Mouse (Mus musculus) erythroid progenitor cell, adult 5-6 weeks (primary cell): ENCODE results near the gene Pim1. TPM values are rescaled to one million over a fixed set of nuclear protein-coding genes. Genes with fewer than 3 reads are reported as not detected.
"Not testable (repeated sequence)": the region's sequence is repeated elsewhere in the genome, so short reads cannot be mapped to it uniquely, and the experiment has no call there.

Experiments
- ATAC-seq: replicated peaks from 2 replicates; pipeline ENCODE4 v1.8.0; 2016; ENCODE audit warnings: moderate number of reproducible peaks, mild to moderate bottlenecking, moderate TSS enrichment, inconsistent platforms; ENCODE audit not compliant: poor library complexity, low FRiP score, severe bottlenecking
- total RNA-seq, 2 experiments: library from RNA; stranded (forward) in 1 of 2; stranded (reverse) in 1 of 2; fragments of 150-400 nt in 1 of 2; fragments of 186-747, 209-891 nt in 1 of 2; gene quantifications; 2 replicates each; pipeline versions ENCODE4 v1.2.3 to v1.2.4; 2015 to 2017; ENCODE audit warnings: low replicate concordance in 2 of 2

Pim1 gene
- total RNA-seq, 2 experiments from 2014 or later = 88.0 to 143 TPM

DNA sequence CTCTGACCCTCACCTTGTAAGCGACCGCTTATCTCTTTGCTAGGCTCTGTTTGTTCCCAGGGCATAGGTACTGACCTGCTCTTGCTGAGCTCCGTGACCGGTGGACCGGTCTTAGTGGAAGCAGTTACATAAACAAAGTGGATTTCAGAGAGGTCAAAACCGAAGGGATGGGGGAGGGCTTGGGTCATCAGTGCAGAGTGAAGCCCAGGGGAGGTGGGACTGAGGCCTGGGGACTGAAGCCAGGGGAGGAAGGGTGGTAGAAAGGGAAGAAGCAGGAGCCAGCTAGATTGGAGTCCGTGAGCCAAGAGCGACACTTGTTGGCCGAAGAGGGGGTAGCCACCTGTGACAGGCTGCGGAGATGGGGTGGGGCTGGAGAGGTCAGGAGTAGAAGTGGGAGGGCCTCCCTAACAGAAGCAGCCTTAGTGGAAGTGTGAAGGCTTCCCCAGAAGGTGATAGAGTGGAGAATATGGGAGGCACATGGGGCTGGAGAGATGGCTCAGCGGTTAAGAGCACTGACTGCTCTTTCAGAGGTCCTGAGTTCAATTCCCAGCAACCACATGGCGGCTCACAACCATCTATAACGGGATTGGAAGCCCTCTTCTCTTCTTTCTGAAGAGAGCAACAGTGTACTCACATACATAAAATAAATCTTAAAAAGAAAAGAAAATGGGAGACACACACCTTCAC, 22.6 kb downstream of the Pim1 start:
- ATAC-seq = peak; percentile 89

DNA sequence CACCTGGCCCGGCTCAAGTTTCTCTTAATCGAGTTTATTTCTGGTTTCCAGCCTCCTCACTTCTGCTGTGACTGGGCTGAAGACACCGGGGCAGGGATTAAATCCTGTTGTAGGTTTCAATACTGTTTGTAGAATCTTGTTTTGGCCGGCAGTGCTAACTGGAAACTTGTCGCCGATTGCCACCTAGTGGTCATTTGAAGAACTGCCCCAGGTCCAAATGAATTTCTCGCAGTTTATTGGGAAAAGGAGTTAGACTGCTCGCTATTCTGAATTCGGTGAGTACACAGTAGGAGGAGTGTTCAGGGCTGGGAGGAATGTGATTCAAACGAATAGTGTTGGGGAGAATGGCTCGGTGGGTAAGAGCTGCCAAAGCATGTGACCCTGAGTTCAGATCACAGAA, 23.9 kb downstream of the Pim1 start:
- ATAC-seq = peak; percentile 64

DNA sequence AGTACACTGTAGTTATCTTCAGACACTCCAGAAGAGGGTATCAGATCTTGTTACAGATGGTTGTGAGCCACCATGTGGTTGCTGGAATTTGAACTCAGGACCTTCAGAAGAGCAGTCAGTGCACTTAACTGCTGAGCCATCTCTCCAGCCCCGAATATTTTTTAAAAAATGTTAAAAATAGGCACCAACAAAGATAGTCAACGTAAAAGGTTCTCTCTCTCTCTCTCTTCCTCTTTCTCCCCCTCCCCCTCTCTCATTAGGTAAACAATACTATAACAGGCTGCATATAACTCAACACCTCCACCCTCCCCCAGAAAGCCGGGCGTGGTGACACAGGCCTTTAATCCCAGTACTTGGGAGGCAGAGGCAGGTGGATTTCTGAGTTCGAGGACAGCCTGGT, 28.1 kb downstream of the Pim1 start:
- ATAC-seq = not testable (repeated sequence)

DNA sequence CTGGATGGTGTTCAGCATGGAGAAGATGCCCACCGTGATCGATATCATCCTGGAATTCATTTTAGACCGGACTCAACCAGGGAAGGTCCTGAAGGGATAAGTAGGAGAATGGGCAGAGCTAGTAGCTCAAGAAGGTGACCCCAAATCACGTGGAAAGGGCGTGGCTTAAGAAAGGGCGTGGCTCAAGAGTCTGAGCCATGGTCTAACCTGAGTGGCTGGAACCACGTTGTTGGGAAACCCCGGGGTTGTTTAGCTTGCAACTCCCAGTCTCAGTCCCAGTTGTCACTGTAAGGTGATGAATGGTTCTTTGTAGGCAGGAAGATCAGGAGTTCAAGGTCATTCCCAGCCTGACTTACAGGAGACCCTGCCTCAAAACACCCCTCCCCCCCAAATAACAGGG, 29.2 kb downstream of the Pim1 start:
- ATAC-seq = no peak

DNA sequence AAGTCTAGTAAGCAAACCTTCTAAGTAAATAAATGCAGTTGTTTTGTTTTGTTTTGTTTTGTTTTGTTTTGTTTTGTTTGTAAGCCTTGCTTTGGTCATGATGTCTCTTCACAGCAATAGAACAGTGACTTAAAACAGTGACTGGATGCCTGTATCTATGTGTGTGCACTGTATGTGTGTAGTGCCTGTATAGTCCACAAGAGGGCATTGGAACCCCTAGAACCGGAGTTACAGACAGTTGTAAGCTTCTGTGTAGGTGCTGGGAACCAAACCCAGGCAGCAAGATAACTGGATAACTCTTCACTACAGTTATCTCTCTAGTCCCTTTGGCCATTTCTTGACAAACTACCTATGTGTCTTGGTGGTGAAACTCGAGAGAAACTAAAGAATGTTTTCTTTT, 35.1 kb downstream of the Pim1 start:
- no peak for ATAC-seq

DNA sequence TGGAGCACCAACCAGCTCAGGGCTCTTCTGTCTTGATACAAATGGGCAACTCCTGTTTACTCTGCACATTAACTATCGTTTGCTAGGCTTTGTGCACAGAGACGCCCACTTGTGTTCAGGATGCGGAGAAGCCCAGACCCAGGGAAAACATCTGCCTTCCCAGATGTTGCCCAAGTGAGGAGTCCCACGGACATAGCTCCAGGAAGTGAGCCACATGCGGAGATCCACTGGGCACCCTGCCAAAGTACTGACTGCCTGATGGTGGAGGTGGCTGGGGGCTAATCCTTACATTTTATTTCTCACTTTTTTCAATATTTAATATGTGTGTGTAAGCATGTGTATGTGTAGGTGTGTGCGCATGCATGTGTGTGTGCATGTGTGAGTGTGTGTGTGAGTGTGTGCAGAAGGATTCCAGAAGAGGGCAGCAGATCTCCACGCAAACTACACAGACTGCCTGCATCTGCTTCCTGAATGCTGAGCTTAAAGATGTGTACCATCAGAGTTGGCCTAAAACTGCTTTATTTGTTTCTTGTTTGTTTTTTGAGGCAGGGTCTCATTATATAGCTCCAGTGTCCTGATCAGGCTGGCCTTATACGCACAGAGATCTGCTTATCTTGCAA, 38.1 kb downstream of the Pim1 start:
- no peak for ATAC-seq

DNA sequence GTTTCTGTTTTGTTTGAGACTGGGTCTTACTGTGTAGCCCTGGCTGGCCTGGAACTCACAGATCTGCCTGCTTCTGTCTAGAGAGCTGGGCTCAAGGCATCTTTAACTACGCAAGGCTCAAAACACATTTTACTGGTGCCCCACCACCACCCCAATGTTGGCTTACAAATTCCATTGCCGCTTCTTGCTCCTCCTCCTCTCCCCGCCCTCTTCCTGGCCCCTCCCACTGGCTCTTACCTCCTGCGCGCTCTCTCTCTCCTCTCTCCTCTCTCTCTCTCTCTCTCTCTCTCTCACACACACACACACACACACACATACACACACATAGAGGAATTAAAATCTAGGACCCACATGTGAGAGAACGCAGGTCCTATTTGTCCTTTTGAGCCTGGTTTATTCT, 40.0 kb downstream of the Pim1 start:
- no peak for ATAC-seq

DNA sequence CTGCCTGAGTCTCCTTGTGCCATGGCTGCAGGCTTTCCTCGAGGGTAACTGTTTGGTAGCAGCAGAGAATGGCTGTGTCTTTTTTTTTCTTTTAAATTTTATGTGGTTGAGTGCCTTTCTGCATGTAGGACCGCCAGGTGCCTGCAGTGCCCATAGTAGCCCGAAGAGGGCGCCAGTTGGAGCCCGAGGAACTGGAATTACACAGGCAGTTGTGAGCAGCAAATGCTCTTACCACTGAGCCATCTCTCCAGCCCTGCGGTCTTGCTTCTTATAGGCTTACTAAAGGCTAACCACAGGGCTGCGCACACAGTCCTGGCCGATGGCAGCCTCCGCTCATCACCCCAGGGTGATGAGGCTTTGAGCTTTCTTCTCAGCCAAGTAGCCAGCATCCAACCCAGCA, 40.7 kb downstream of the Pim1 start:
- peak; percentile 36; the same call in 1 of the 2 replicates for ATAC-seq

DNA sequence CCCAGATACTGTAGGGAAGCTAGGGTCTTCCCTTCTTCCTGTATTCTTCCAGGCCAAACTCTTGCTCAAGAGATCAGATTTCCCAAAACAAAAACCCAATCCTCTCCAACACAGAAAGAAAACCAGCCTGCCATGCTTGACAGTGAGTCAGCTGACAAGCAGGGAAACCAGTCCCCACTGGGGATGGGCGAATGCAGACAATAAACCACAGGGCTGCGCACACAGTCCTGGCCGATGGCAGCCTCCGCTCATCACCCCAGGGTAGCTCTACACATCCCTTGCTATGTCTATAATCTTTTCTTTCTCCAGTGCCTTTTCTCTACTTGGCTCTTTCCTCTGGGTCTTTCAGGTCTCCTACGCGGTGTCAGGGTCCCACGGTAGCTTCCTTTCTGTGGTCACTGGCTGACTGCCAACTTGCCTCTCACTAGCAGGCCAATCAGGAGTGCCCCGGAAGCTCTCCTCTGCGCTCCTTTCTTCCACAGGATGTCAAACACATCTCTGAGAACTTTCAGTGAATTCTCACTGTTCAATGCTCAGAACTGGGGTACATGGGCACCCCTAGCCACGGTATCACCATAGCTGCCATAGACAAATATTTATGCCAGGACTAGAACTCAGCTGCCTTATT, 41.3 kb downstream of the Pim1 start:
- no peak for ATAC-seq

DNA sequence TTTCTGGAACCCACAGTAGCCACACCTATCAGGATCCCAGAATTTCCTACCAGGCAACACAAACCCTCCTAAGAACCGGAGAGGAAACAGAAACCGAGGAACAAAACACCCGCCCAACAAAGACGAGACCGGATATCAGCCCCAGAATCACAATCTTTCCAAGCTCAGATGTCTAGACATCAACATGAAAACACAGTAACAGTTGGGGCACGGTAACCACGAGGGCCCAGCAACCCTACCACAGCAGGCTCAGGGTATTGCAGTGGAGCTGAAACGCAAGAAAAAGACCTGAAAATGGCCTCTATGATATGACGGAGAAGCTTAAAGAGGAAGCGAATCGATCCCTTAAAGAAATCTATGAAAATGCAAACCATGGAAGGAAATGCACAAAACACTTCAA, 43.3 kb downstream of the Pim1 start:
- ATAC-seq = no peak

DNA sequence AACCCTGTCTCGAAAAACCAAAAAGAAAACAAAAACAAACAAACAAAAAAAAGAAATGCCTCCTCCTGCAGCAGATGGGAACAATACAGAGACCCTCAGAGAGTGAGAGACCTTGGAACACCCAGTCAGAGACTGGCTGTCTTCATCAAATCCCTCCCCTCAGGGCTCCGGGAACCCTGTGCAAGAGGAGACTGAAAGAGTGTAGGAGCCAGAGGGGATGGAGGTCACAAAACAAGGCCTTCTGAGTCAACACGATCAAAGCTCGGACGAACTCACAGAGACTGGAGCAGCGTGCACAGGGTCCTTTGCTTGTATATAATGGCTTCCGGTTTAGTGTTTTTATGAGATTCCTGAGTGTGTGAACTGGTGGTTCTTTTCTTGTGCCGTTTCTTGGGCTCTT, 49.9 kb downstream of the Pim1 start:
- ATAC-seq = no peak

DNA sequence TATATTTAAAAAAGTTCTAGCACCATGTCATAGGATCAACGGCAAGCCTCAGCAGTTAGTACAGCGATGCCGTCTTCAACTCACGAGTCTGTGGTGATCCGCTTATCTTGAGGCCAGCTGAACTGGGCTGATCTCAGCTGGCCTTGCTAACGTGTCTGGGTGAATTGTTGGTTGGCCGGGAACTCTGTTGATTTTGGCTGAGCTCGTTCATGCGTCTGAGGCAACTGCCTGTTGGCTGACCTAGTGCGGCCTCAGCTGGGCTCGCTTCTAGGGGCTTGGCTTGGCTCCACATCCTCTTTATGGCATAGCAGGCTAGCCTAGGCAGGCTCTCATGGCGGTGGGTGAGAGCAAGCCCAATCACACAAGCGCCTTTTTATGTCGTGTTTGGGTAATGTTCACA, 50.9 kb downstream of the Pim1 start:
- ATAC-seq = no peak

DNA sequence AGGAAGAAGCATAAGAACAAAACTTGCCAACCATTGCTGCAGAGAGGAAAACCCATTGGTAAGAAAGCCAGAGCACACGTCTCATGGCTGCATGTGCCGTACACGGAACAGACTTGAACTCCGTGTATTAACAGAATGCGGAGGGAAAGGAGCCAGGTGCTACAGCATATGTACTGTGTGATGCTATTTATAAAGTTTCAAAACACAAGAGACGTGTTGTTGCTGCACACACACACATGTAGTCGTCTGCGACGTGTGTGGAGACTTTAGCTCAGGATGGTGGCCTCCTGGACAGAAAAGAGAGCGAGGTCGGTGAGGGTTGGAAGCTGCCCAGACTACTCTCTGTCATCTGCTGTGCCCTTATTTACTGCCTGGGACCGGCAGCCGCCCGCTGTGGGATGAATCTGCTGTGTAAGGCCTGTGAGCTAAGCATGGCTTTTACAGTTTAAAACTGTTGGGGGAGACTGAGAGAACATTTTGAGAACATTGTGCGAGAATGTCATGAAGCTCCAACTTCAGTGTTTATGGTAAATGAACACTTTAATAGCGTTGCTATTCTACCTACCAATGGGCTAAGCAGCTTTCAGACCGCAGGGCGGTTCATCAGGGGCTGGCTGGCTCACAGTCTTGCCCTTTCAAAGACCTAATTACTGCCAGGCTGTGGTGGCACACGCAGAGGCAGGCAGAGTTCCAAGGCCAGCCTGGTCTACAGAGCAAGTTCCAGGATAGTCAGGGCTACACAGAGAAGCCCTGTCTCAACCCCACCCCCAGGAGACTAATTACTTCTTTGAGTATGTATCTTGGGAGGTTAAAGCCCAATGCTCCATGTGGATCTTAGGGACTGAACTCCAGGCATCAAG, 52.5 kb downstream of the Pim1 start:
- ATAC-seq = no peak

DNA sequence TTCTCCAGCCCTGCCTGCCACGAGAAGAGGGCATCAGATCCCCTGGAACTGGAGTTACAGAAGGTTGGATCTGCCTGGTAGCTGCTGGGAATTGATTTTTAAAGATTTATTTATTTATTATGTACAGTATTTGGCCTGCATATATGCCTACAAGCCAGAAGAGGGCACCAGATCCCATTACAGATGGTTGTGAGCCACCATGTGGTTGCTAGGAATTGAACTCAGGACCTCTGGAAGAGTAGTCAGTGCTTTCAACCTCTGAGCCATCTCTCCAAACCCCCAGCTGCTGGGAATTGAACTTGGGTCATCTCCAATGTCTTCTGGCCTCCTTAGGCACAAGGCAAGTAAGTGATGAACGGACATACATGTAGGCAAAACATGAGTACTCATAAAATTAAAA, 53.5 kb downstream of the Pim1 start:
- no peak for ATAC-seq

DNA sequence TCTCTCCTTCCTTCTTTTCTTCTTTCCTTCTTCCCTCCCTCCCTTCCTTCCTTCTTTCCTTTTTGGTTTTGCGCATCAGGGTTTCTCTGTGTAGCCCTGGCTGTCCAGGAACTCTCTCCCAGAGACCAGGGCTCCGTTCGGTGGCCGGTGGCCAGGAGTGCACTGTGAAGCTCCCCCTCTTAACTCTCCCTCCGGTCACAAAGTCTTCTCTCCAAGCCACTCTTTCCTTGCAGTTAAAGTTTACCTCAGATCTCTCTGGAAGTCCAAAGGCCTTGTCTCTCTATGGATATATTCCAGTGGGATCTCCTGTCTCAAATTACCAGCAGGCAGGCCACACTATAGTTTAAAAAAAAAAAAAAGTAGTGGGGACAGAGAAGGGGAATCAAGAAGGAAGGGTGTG, 54.7 kb downstream of the Pim1 start:
- no peak for ATAC-seq

Other genes with a start within 250 kb of the Pim1 start
- 43.6 TPM in 2 replicates for gene Ppil1, start 226.6 kb upstream of the Pim1 start, total RNA-seq (2015; ENCODE audit: low replicate concordance)
- gene Ppil1, start 226.6 kb upstream of the Pim1 start, total RNA-seq (2017; ENCODE audit: low replicate concordance) = 13.3 and 27.9 TPM in 2 replicates
- 24.7 and 32.8 TPM in 2 replicates for gene BC004004, start 222.0 kb upstream of the Pim1 start, total RNA-seq (2015; ENCODE audit: low replicate concordance)
- 29.2 and 38.0 TPM in 2 replicates for gene BC004004, start 222.0 kb upstream of the Pim1 start, total RNA-seq (2017; ENCODE audit: low replicate concordance)
- gene Pi16, start 173.1 kb upstream of the Pim1 start, total RNA-seq (2015; ENCODE audit: low replicate concordance) = 1.1 and 1.3 TPM in 2 replicates
- 3.4 and 3.7 TPM in 2 replicates for gene Pi16, start 173.1 kb upstream of the Pim1 start, total RNA-seq (2017; ENCODE audit: low replicate concordance)
- 32.1 and 42.3 TPM in 2 replicates for gene Mtch1, start 142.8 kb upstream of the Pim1 start, total RNA-seq (2015; ENCODE audit: low replicate concordance)
- gene Mtch1, start 142.8 kb upstream of the Pim1 start, total RNA-seq (2017; ENCODE audit: low replicate concordance) = 12.3 and 31.1 TPM in 2 replicates
- 4.0 and 6.3 TPM in 2 replicates for gene Fgd2, start 129.8 kb upstream of the Pim1 start, total RNA-seq (2015; ENCODE audit: low replicate concordance)
- 0.98 and 5.0 TPM in 2 replicates for gene Fgd2, start 129.8 kb upstream of the Pim1 start, total RNA-seq (2017; ENCODE audit: low replicate concordance)
- gene Gm17657, start 58.9 kb downstream of the Pim1 start, total RNA-seq (2015; ENCODE audit: low replicate concordance) = not detected in 2 replicates
- not detected in 2 replicates for gene Gm17657, start 58.9 kb downstream of the Pim1 start, total RNA-seq (2017; ENCODE audit: low replicate concordance)
- gene Tbc1d22b, start 59.0 kb downstream of the Pim1 start, total RNA-seq (2015; ENCODE audit: low replicate concordance) = 1.3 and 4.3 TPM in 2 replicates
- gene Tbc1d22b, start 59.0 kb downstream of the Pim1 start, total RNA-seq (2017; ENCODE audit: low replicate concordance) = 3.1 and 3.2 TPM in 2 replicates
- gene Tmem217, start 61.6 kb downstream of the Pim1 start, total RNA-seq (2015; ENCODE audit: low replicate concordance) = not detected in 2 replicates
- not detected in 2 replicates for gene Tmem217, start 61.6 kb downstream of the Pim1 start, total RNA-seq (2017; ENCODE audit: low replicate concordance)
- 62.0 and 77.1 TPM in 2 replicates for gene Rnf8, start 124.0 kb downstream of the Pim1 start, total RNA-seq (2015; ENCODE audit: low replicate concordance)
- gene Rnf8, start 124.0 kb downstream of the Pim1 start, total RNA-seq (2017; ENCODE audit: low replicate concordance) = 71.4 and 80.5 TPM in 2 replicates
- 4.0 and 10.5 TPM in 2 replicates for gene Gm28043, start 124.1 kb downstream of the Pim1 start, total RNA-seq (2015; ENCODE audit: low replicate concordance)
- gene Gm28043, start 124.1 kb downstream of the Pim1 start, total RNA-seq (2017; ENCODE audit: low replicate concordance) = 29.7 and 39.3 TPM in 2 replicates
- gene Cmtr1, start 169.8 kb downstream of the Pim1 start, total RNA-seq (2015; ENCODE audit: low replicate concordance) = 72.1 and 86.9 TPM in 2 replicates
- 448 and 477 TPM in 2 replicates for gene Cmtr1, start 169.8 kb downstream of the Pim1 start, total RNA-seq (2017; ENCODE audit: low replicate concordance)
- 7.9 and 11.7 TPM in 2 replicates for gene Ccdc167, start 226.3 kb downstream of the Pim1 start, total RNA-seq (2015; ENCODE audit: low replicate concordance)
- 7.9 and 9.8 TPM in 2 replicates for gene Ccdc167, start 226.3 kb downstream of the Pim1 start, total RNA-seq (2017; ENCODE audit: low replicate concordance)